Comparison of ENCODE assay signal across 14 mouse cellular contexts in the genomic region with DNA sequence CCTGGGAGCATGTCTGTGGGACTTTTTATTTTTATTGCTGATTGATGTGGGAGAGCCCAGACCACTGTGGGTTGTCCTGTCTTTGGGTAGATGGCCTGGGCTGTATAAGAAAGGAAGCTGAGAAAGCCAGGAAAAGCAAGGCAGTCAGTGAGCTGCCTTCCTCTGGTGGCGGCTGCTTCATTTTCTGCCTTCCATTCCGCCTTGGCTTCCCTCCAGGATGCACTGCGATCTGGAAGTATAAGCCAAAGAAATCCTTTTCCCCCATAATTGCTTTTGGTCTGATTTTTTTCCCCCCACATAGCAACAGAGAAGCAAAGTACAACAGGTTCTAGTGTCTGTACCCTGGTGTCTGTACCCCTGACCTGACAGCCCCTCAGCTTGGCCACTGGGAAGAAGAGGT.
A peak's percentile ranks its signal among the peaks of the same experiment; 100 is the strongest.
DNase-seq lines count a peak whose midpoint lies in the region; ATAC-seq lines count a peak whose summit lies in the region.
"Had no signal": no experiment of that assay in that cellular context is flagged by ENCODE, and none has a peak within 500 bp of the region (broad histone marks: within the 10 kb centered on the region; RNA-seq: fewer than 3 reads in every experiment).

No protein-coding gene starts in this region.

- no peak overlapping the region for H3K4me2 ChIP-seq in embryonic facial prominence, embryonic 13.5 days
- H3K4me2 ChIP-seq in stomach, embryonic 15.5 days = no peak overlapping the region
- H3K4me2 ChIP-seq: embryonic facial prominence, embryonic 15.5 days; heart, embryonic 11.5 days; liver, embryonic 15.5 days had no signal

- H3K4me3 ChIP-seq in embryonic facial prominence, embryonic 13.5 days = no peak overlapping the region
- no peak overlapping the region for H3K4me3 ChIP-seq in embryonic facial prominence, embryonic 10.5 days
- no peak overlapping the region for H3K4me3 ChIP-seq in stomach, embryonic 15.5 days (replicated peaks)
- H3K4me3 ChIP-seq: embryonic facial prominence, embryonic 15.5 days; liver, embryonic 15.5 days had no signal

- peaks cover 43% of the 10 kb centered on the region for H3K4me1 ChIP-seq in embryonic facial prominence, embryonic 13.5 days
- H3K4me1 ChIP-seq in embryonic facial prominence, embryonic 10.5 days = peaks cover 77% of the 10 kb centered on the region
- H3K4me1 ChIP-seq in stomach, embryonic 15.5 days = peaks cover 26% of the 10 kb centered on the region

- WGBS in embryonic facial prominence, embryonic 13.5 days = 51% methylated on average over 3 of the region's 3 CpGs
- WGBS in embryonic facial prominence, embryonic 10.5 days = 86% methylated on average over 3 of the region's 3 CpGs
- WGBS in stomach, embryonic 15.5 days = 56% methylated on average over 3 of the region's 3 CpGs

- H3K27me3 ChIP-seq in embryonic facial prominence, embryonic 13.5 days = no peaks in the 10 kb centered on the region
- no peaks in the 10 kb centered on the region for H3K27me3 ChIP-seq in embryonic facial prominence, embryonic 10.5 days (replicated peaks; ENCODE audit: low read depth, poor library complexity, severe bottlenecking)
- no peaks in the 10 kb centered on the region for H3K27me3 ChIP-seq in stomach, embryonic 15.5 days (replicated peaks)
- H3K27me3 ChIP-seq: embryonic facial prominence, embryonic 15.5 days had no signal

- no peak overlapping the region for H3K9ac ChIP-seq in embryonic facial prominence, embryonic 13.5 days
- H3K9ac ChIP-seq in stomach, embryonic 15.5 days = no peak overlapping the region
- H3K9ac ChIP-seq: embryonic facial prominence, embryonic 15.5 days; liver, embryonic 15.5 days had no signal

- H3K9me3 ChIP-seq in embryonic facial prominence, embryonic 13.5 days = no peaks in the 10 kb centered on the region
- H3K9me3 ChIP-seq in embryonic facial prominence, embryonic 10.5 days = no peaks in the 10 kb centered on the region
- no peaks in the 10 kb centered on the region for H3K9me3 ChIP-seq in stomach, embryonic 15.5 days
- H3K9me3 ChIP-seq: embryonic facial prominence, embryonic 15.5 days; liver, embryonic 15.5 days had no signal

- intact Hi-C loops in left cerebral cortex, postnatal 14 days (cut with DNase I) = no loop called here

- ATAC-seq in embryonic facial prominence, embryonic 13.5 days (ENCODE audit: insufficient number of reproducible peaks, insufficient read depth, low FRiP score, low TSS enrichment, low read depth) = no peak
- no peak for ATAC-seq in stomach, embryonic 15.5 days (ENCODE audit: insufficient read depth, low FRiP score, low read depth)

- H3K27ac ChIP-seq in embryonic facial prominence, embryonic 13.5 days = peak overlapping the region; percentile 40; the same call in 1 of the 2 replicates
- no peak overlapping the region for H3K27ac ChIP-seq in embryonic facial prominence, embryonic 10.5 days (replicated peaks)
- H3K27ac ChIP-seq in stomach, embryonic 15.5 days = peak overlapping the region; percentile 14; the same call in 1 of the 2 replicates
- H3K27ac ChIP-seq: embryonic facial prominence, embryonic 15.5 days; liver, embryonic 15.5 days had no signal

- no peak for DNase-seq in embryonic facial prominence, embryonic 10.5 days (ENCODE audit: low spot score)
- DNase-seq in left cerebral cortex, postnatal 14 days (ENCODE audit: low spot score in 2 of 2) = peak; percentile 54 to 66
- no peak for DNase-seq in left cerebral cortex, adult 11 months (ENCODE audit: low spot score)
- peak; percentile 77 for DNase-seq in right cerebral cortex, postnatal 4 days
- no peak for DNase-seq in right cerebral cortex, postnatal 36 days (ENCODE audit: low spot score in 2 of 2)
- DNase-seq in thymus, postnatal 4 days = no peak
- DNase-seq: kidney, postnatal 14 days; midbrain, embryonic 14.5 days; thymus, adult 18-20 months had no signal

- H3K36me3 ChIP-seq in embryonic facial prominence, embryonic 13.5 days = no peaks in the 10 kb centered on the region
- H3K36me3 ChIP-seq in embryonic facial prominence, embryonic 10.5 days (replicated peaks) = peaks cover 3% of the 10 kb centered on the region; the same call in 1 of the 2 replicates
- no peaks in the 10 kb centered on the region for H3K36me3 ChIP-seq in stomach, embryonic 15.5 days

Comparison
In these comparisons a context has a peak if more than half of its experiments do, and no peak if none do; other contexts are left out.
1. DNase-seq: peak in left cerebral cortex, postnatal 14 days (2 of 2) and right cerebral cortex, postnatal 4 days (single experiment); none in embryonic facial prominence, embryonic 10.5 days (single experiment), left cerebral cortex, adult 11 months (single experiment), right cerebral cortex, postnatal 36 days (0 of 2) and thymus, postnatal 4 days (single experiment).